Mouse (Mus musculus): ENCODE results near the gene Cebpe. TPM values are rescaled to one million over a fixed set of nuclear protein-coding genes. Genes with fewer than 3 reads are reported as not detected.

Gene Cebpe
- not detected for total RNA-seq (2021)

GRCm38 (mm10) chr14:54712074-54712473 is at the start of gene Cebpe:
TSS of gene Cebpe (minus strand) at chr14:54712174.
- intact Hi-C loops (cut with DNase I) = loop anchor here (1.0 kb wide), 1 partner anchor 74 kb away; no protein-coding TSS in a partner anchor
- DNase-seq (ENCODE audit: low spot score) = no peak

- DNase-seq (ENCODE audit: low spot score) = no peak
- intact Hi-C loops (cut with DNase I) = no loop called here
Measured at GRCm38 (mm10) chr14:54756382-54756781, 44.4 kb upstream of the Cebpe start.

- intact Hi-C loops (cut with DNase I) = no loop called here
- DNase-seq (ENCODE audit: low spot score) = peak; percentile 44
Measured at GRCm38 (mm10) chr14:54754602-54755018, 42.6 kb upstream of the Cebpe start.

- intact Hi-C loops (cut with DNase I) = no loop called here
- no peak for DNase-seq (ENCODE audit: low spot score)
Measured at GRCm38 (mm10) chr14:54753986-54754601, 42.1 kb upstream of the Cebpe start.

GRCm38 (mm10) chr14:54752938-54753337 is 41.0 kb upstream of the Cebpe start:
- no peak for DNase-seq (ENCODE audit: low spot score)
- intact Hi-C loops (cut with DNase I) = no loop called here

GRCm38 (mm10) chr14:54751768-54752167 is 39.8 kb upstream of the Cebpe start:
- intact Hi-C loops (cut with DNase I) = no loop called here
- DNase-seq (ENCODE audit: low spot score) = no peak

GRCm38 (mm10) chr14:54749238-54749637 is 37.3 kb upstream of the Cebpe start:
- no peak for DNase-seq (ENCODE audit: low spot score)
- intact Hi-C loops (cut with DNase I) = no loop called here

- intact Hi-C loops (cut with DNase I) = no loop called here
Measured at GRCm38 (mm10) chr14:54747942-54748917, 36.3 kb upstream of the Cebpe start.

GRCm38 (mm10) chr14:54746038-54746437 is 34.1 kb upstream of the Cebpe start:
- intact Hi-C loops (cut with DNase I) = no loop called here
- no peak for DNase-seq (ENCODE audit: low spot score)

More at GRCm38 (mm10) chr14:54747942-54748917, 36.3 kb upstream of the Cebpe start:
- DNase-seq (ENCODE audit: low spot score) = peak; percentile 28

GRCm38 (mm10) chr14:54744473-54744872 is 32.5 kb upstream of the Cebpe start:
- no peak for DNase-seq (ENCODE audit: low spot score)
- intact Hi-C loops (cut with DNase I) = no loop called here

- no peak for DNase-seq (ENCODE audit: low spot score)
- intact Hi-C loops (cut with DNase I) = no loop called here
Measured at GRCm38 (mm10) chr14:54742375-54742774, 30.4 kb upstream of the Cebpe start.

GRCm38 (mm10) chr14:54741721-54742120 is 29.7 kb upstream of the Cebpe start:
- intact Hi-C loops (cut with DNase I) = no loop called here
- DNase-seq (ENCODE audit: low spot score) = no peak

GRCm38 (mm10) chr14:54737634-54738033 is 25.7 kb upstream of the Cebpe start:
- no peak for DNase-seq (ENCODE audit: low spot score)
- intact Hi-C loops (cut with DNase I) = loop anchor here (5.0 kb wide), 1 partner anchor 35 kb away; no protein-coding TSS in a partner anchor

- intact Hi-C loops (cut with DNase I) = loop anchor here (5.0 kb wide), 1 partner anchor 35 kb away; no protein-coding TSS in a partner anchor
- DNase-seq (ENCODE audit: low spot score) = no peak
Measured at GRCm38 (mm10) chr14:54736555-54737552, 24.9 kb upstream of the Cebpe start.

GRCm38 (mm10) chr14:54735221-54735620 is 23.2 kb upstream of the Cebpe start:
- intact Hi-C loops (cut with DNase I) = loop anchor here (5.0 kb wide), 1 partner anchor 37 kb away; no protein-coding TSS in a partner anchor
- no peak for DNase-seq (ENCODE audit: low spot score)

GRCm38 (mm10) chr14:54734004-54734403 is 22.0 kb upstream of the Cebpe start:
- DNase-seq (ENCODE audit: low spot score) = no peak
- intact Hi-C loops (cut with DNase I) = no loop called here

- intact Hi-C loops (cut with DNase I) = no loop called here
- no peak for DNase-seq (ENCODE audit: low spot score)
Measured at GRCm38 (mm10) chr14:54732206-54732605, 20.2 kb upstream of the Cebpe start.

GRCm38 (mm10) chr14:54730305-54730704 is 18.3 kb upstream of the Cebpe start:
- DNase-seq (ENCODE audit: low spot score) = no peak
- intact Hi-C loops (cut with DNase I) = no loop called here

GRCm38 (mm10) chr14:54728823-54729653 is 17.1 kb upstream of the Cebpe start:
- intact Hi-C loops (cut with DNase I) = no loop called here
- no peak for DNase-seq (ENCODE audit: low spot score)
